Mouse (Mus musculus) brown adipose tissue, adult 24 weeks (tissue): ENCODE measurements around the gene Gabra2. TPM values are rescaled to one million over a fixed set of nuclear protein-coding genes. Genes with fewer than 3 reads are reported as not detected.

Experiments used
- H3K27ac ChIP-seq: fragments of 200-500 bp; replicated peaks from 2 replicates; pipeline ENCODE4 v1.5.1; 2012; ENCODE audit warnings: low read depth, mild to moderate bottlenecking, low read length
- H3K4me1 ChIP-seq: fragments of 200-500 bp; 2 replicates; pipeline ENCODE4 v1.6.1; 2012; ENCODE audit warnings: low read length, mixed read lengths; ENCODE audit not compliant: control insufficient read depth, insufficient read depth, insufficient read length
- H3K4me3 ChIP-seq: fragments of 200-500 bp; 2 replicates; pipeline ENCODE4 v1.5.1; 2012; ENCODE audit warnings: low read depth, mild to moderate bottlenecking, low read length, moderate library complexity; ENCODE audit not compliant: insufficient read depth
- polyA plus RNA-seq: library from polyadenylated mRNA; stranded (reverse); fragments of >200 nt; gene quantifications from 2 replicates; pipeline ENCODE4 v1.2.4, GENCODE M21; 2012; ENCODE audit not compliant: missing spikeins, insufficient read depth, insufficient read length

Gabra2 gene
- 0.50 TPM in 1 of 2 replicates, not detected in the other for polyA plus RNA-seq

- peak within 1 kb of the TSS; percentile 46 for H3K4me3 ChIP-seq
- H3K27ac ChIP-seq, result no peak within 1 kb of the TSS
- H3K4me1 ChIP-seq, result no peaks in the 10 kb centered on the region
Observed at GRCm38 (mm10) chr5:71095725-71096607, at the start of gene Gabra2. Gabra2 (minus strand) TSS chr5:71095849.

- Histone ChIP-seq H3K4me1 (no peaks in the 10 kb centered on the region), H3K27ac (no peak overlapping the region), H3K4me3 (no peak overlapping the region)
Observed at GRCm38 (mm10) chr5:71136691-71137090, 41.0 kb upstream of the Gabra2 start.

DNA sequence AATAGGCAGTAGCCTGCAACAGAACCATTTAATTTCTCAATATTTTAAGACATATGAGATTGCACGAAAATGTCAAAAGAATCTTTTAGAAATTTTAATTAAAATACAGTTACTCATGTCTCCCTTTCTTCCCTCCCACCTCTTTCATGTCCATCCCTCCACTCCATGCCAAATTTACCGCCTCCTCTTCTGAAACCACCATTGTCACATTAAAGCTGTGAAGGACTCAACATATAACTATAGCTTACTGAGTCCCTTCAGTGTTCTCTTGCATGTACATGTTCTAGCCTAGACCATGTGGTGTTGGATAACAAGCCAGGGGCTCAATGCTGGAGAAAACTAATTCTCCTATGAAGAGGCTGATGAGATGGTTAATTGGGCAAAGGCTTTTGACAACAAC is 40.2 kb upstream of the Gabra2 start:
- Histone ChIP-seq H3K4me1 (no peaks in the 10 kb centered on the region), H3K27ac (no peak overlapping the region), H3K4me3 (no peak overlapping the region)

- Histone ChIP-seq H3K4me1 (no peaks in the 10 kb centered on the region), H3K27ac (no peak overlapping the region), H3K4me3 (no peak overlapping the region)
Observed at GRCm38 (mm10) chr5:71127721-71128120, 32.1 kb upstream of the Gabra2 start.

- H3K4me1 ChIP-seq, result no peaks in the 10 kb centered on the region
- no peak overlapping the region for H3K4me3 ChIP-seq
- H3K27ac ChIP-seq, result no peak overlapping the region
Observed at GRCm38 (mm10) chr5:71115216-71115615, 19.6 kb upstream of the Gabra2 start.

DNA sequence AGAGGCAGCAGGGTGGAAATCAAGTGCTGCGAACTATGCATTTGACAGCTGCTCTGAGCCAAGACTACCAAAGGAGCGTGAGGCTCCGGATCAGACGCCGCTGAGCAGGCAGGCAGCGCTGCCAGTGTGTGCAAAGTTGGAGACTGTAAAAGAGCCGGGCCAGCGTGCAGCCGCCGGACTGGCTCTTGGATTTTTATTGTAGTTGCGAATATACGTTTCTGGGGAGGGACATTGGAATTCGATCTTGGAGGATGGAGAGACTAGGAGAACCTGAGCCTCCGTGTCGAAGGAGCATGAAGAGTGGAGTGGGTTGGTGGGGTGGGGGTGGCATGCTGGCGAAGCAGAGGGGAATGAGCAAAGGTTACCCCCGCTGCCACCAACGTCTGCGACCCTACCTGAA is 469 bp downstream of the Gabra2 start:
- Histone ChIP-seq H3K4me1 (no peaks in the 10 kb centered on the region), H3K27ac (no peak overlapping the region), H3K4me3 (peak overlapping the region; percentile 46)

GRCm38 (mm10) chr5:71094776-71095175 is 873 bp downstream of the Gabra2 start:
- no peak overlapping the region for H3K27ac ChIP-seq
- no peaks in the 10 kb centered on the region for H3K4me1 ChIP-seq
- H3K4me3 ChIP-seq, result peak overlapping the region; percentile 46; the same call in 1 of the 2 replicates

GRCm38 (mm10) chr5:71093807-71094206 is 1.8 kb downstream of the Gabra2 start:
- Histone ChIP-seq H3K4me1 (no peaks in the 10 kb centered on the region), H3K4me3 (no peak overlapping the region), H3K27ac (no peak overlapping the region)

- H3K4me1 ChIP-seq, result no peaks in the 10 kb centered on the region
Observed at GRCm38 (mm10) chr5:71092475-71092874, 3.2 kb downstream of the Gabra2 start.

GRCm38 (mm10) chr5:71091926-71092325 is 3.7 kb downstream of the Gabra2 start:
- Histone ChIP-seq H3K27ac (no peak overlapping the region), H3K4me1 (no peaks in the 10 kb centered on the region), H3K4me3 (no peak overlapping the region)

More at GRCm38 (mm10) chr5:71092475-71092874, 3.2 kb downstream of the Gabra2 start:
- Histone ChIP-seq H3K4me3 (no peak overlapping the region), H3K27ac (no peak overlapping the region)

DNA sequence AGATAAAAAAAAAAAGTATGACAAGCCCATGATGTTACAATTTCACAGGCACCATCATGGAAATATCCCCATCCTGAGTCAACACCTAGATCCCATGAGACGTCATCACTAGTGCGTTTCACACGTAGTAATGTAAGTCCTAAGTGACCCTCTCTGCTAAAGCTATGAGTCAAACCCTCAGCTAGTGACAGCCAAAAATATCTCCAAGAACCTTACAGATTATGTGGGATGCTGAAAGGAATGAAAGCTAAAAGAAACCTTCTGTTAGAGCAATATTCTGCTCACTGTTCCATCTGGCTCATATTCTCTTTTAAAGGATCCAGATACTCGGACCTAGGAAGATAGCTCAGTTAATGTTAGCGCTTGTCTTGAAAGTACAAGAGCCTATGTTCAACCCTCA is 16.8 kb downstream of the Gabra2 start:
- Histone ChIP-seq H3K27ac (no peak overlapping the region), H3K4me1 (no peaks in the 10 kb centered on the region), H3K4me3 (no peak overlapping the region)

DNA sequence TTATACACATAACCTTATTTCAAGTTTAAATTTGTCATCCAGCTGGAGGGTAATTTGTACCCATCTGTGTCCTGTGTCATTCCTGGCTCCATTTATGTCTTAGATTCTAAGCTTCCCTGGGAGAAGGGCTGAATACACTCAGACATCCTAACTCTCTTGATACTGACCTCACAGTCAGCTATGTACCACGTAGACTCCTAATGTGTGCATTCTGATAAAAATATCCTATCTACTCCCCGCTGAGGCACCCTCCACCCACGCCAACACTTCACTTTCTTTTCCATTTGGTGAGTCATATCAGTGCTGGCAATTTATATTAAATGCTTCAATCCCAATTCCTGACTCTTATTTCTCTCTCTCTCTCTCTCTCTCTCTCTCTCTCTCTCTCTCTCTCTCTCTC is 34.0 kb downstream of the Gabra2 start:
- Histone ChIP-seq H3K27ac (no peak overlapping the region), H3K4me3 (no peak overlapping the region), H3K4me1 (no peaks in the 10 kb centered on the region)

DNA sequence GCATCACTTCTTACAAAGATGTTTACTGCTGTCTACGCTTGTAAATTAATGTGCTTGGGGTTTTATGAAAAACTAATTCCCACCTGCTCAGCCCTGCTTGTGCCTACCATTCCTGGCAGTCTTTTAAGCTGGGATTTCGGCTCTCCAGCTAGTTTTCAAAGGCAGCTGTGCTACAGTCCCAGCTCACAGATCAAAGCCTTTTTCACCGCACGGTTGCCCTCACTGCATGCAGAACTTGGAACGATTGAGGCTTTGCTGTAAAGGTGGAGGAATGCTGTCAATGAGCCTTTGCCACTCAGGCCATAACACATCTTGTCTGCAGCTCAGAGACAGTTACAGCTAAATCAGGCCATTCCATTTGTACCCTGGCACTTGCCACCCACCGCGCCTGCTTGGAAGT is 37.6 kb downstream of the Gabra2 start:
- H3K4me3 ChIP-seq, result no peak overlapping the region
- H3K4me1 ChIP-seq, result no peaks in the 10 kb centered on the region
- no peak overlapping the region for H3K27ac ChIP-seq

- Histone ChIP-seq H3K4me3 (no peak overlapping the region), H3K27ac (no peak overlapping the region), H3K4me1 (no peaks in the 10 kb centered on the region)
Observed at GRCm38 (mm10) chr5:71037352-71037751, 58.3 kb downstream of the Gabra2 start.

DNA sequence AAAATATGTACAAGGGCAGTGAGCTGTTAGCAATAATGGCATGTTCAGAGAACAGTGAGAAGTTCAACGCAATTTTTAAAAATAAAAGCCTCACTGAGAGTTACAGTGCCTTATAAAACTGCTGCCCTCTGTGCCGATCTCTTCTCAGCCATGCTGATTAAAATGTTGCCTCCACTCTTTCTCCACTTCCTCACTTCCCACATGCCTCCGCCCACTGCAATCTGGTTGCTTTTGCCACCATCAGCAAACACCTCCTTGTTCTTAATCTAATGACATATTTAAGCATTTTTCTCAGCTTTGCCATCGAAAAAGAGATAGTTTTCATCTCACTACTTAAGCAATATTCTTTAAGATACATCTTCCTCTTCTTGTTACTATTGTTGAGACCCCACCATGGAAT is 69.7 kb downstream of the Gabra2 start:
- Histone ChIP-seq H3K4me1 (no peaks in the 10 kb centered on the region), H3K4me3 (no peak overlapping the region), H3K27ac (no peak overlapping the region)

DNA sequence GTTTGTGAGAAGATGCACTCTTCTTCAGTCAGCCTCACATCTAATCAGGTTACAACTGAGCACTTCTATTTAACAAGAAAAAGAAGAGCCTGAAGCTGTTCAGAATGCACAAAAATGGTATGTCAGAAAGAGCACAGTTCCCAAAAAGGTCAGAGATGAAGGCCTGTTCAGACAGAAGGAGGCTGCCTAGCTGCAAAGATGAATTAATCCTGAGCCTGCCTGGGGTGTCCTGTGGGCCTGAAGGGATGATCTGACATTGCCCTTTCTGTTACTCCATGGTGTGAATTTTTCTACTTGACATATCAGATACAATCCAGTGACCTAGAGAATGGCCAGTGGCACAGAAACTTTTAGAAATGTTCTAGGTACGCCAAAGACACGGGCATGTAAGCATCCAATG is 83.9 kb downstream of the Gabra2 start:
- Histone ChIP-seq H3K27ac (no peak overlapping the region), H3K4me3 (no peak overlapping the region), H3K4me1 (no peaks in the 10 kb centered on the region)
